Mouse (Mus musculus) 3T3-L1 (cell line): ENCODE data around the gene Dbil5.
"Not testable (repeated sequence)": the region's sequence is repeated elsewhere in the genome, so short reads cannot be mapped to it uniquely, and the experiment has no call there.

Experiments
- DNase-seq: peaks from one replicate; pipeline ENCODE4 v3.0.0-alpha.2; 2015; ENCODE audit warnings: low read depth, low spot score

Dbil5 gene

GRCm38 (mm10) chr11:76217390-76217800, at the start of gene Dbil5, which contains the start of gene Gemin4:
TSS of gene Dbil5 (plus strand) at chr11:76217608.
TSS of gene Gemin4 (minus strand) at chr11:76217664.
- DNase-seq, result peak; percentile 97

- no peak for DNase-seq
Measured at GRCm38 (mm10) chr11:76168976-76169375, 48.4 kb upstream of the Dbil5 start.

- DNase-seq, result no peak
Measured at GRCm38 (mm10) chr11:76170207-76170606, 47.2 kb upstream of the Dbil5 start.

GRCm38 (mm10) chr11:76178726-76179494, 38.5 kb upstream of the Dbil5 start:
- peak; percentile 58 for DNase-seq

- DNase-seq, result peak; percentile 84
Measured at GRCm38 (mm10) chr11:76179495-76180145, 37.8 kb upstream of the Dbil5 start, which contains the start of the genes Vps53 and Fam57a. TSS of gene Vps53 (minus strand) at chr11:76179647. TSS of gene Fam57a (plus strand) at chr11:76179671.

- peak; percentile 23 for DNase-seq
Measured at GRCm38 (mm10) chr11:76180146-76180540, 37.3 kb upstream of the Dbil5 start.

- no peak for DNase-seq
Measured at GRCm38 (mm10) chr11:76183745-76184144, 33.7 kb upstream of the Dbil5 start.

- peak; percentile 31 for DNase-seq
Measured at GRCm38 (mm10) chr11:76186908-76187307, 30.5 kb upstream of the Dbil5 start.

GRCm38 (mm10) chr11:76196275-76196976, 21.0 kb upstream of the Dbil5 start:
- no peak for DNase-seq

GRCm38 (mm10) chr11:76196977-76197469, 20.4 kb upstream of the Dbil5 start:
- DNase-seq, result no peak

- DNase-seq, result peak; percentile 52
Measured at GRCm38 (mm10) chr11:76201761-76202674, 15.4 kb upstream of the Dbil5 start.

GRCm38 (mm10) chr11:76206793-76207192, 10.6 kb upstream of the Dbil5 start:
- no peak for DNase-seq

- DNase-seq, result no peak
Measured at GRCm38 (mm10) chr11:76210228-76210985, 7.0 kb upstream of the Dbil5 start.

- DNase-seq, result not testable (repeated sequence)
Measured at GRCm38 (mm10) chr11:76211595-76211994, 5.8 kb upstream of the Dbil5 start.

- DNase-seq, result no peak
Measured at GRCm38 (mm10) chr11:76213841-76214240, 3.6 kb upstream of the Dbil5 start.

- DNase-seq, result no peak
Measured at GRCm38 (mm10) chr11:76215011-76215410, 2.4 kb upstream of the Dbil5 start.

- peak; percentile 5 for DNase-seq
Measured at GRCm38 (mm10) chr11:76216049-76216540, 1.3 kb upstream of the Dbil5 start.

GRCm38 (mm10) chr11:76216681-76217389, 573 bp upstream of the Dbil5 start:
- DNase-seq, result peak; percentile 71

GRCm38 (mm10) chr11:76224631-76225030, 7.2 kb downstream of the Dbil5 start:
- DNase-seq, result no peak
